Mouse (Mus musculus) spleen, adult 2 months (tissue): ENCODE results near the gene Itgal. TPM values are rescaled to one million over a fixed set of nuclear protein-coding genes. Genes with fewer than 3 reads are reported as not detected.

ENCODE experiments used
- DNase-seq, 2 experiments: peaks; one replicate each; pipeline versions ENCODE4 v3.0.0 to v3.0.0-alpha.2; 2012 to 2021; ENCODE audit warnings: low spot score in 2 of 2, low read depth in 1 of 2
- H3K27ac ChIP-seq: fragments of 200-500 bp; 2 replicates; pipeline ENCODE4 v1.5.1; 2012; ENCODE audit warnings: low read length, inconsistent platforms; ENCODE audit not compliant: insufficient read depth
- H3K27me3 ChIP-seq: fragments of 200-500 bp; 2 replicates; pipeline ENCODE4 v1.6.1; 2012; ENCODE audit warnings: mild to moderate bottlenecking, moderate library complexity, low read length, inconsistent platforms; ENCODE audit not compliant: control insufficient read depth, insufficient read depth
- H3K36me3 ChIP-seq: fragments of 200-500 bp; 2 replicates; pipeline ENCODE4 v1.6.1; 2012; ENCODE audit warnings: mild to moderate bottlenecking, low read length, inconsistent platforms; ENCODE audit not compliant: control insufficient read depth, insufficient read depth
- H3K4me1 ChIP-seq: fragments of 200-500 bp; 2 replicates; pipeline ENCODE4 v1.6.1; 2011; ENCODE audit warnings: inconsistent platforms; ENCODE audit not compliant: control insufficient read depth, insufficient read depth, insufficient read length
- H3K4me3 ChIP-seq: fragments of 200-500 bp; 2 replicates; pipeline ENCODE4 v1.5.1; 2011; ENCODE audit warnings: mild to moderate bottlenecking, inconsistent platforms; ENCODE audit not compliant: insufficient read depth, insufficient read length; ENCODE audit errors: extremely low read depth
- CTCF ChIP-seq: fragments of 200-500 bp; IDR thresholded peaks from 2 replicates; pipeline ENCODE4 v1.5.1; 2011; ENCODE audit warnings: mild to moderate bottlenecking, inconsistent platforms; ENCODE audit not compliant: insufficient read depth, insufficient read length, insufficient replicate concordance; ENCODE audit errors: extremely low read depth
- POLR2A ChIP-seq: fragments of 200-500 bp; IDR thresholded peaks from 2 replicates; pipeline ENCODE4 v1.6.1; 2011; ENCODE audit warnings: low read depth, low read length, inconsistent platforms
- WGBS: fragments of 180-500 bp; shearing (Covaris S2); methylation state at CpG from one replicate; pipeline ENCODE4 v1.1.7; 2018; 5-methylcytosine and 5-hydroxymethylcytosine counted together
- polyA plus RNA-seq: library from polyadenylated mRNA; depleted of rRNA; stranded (reverse); fragments of >200 nt; gene quantifications from 2 replicates; pipeline ENCODE4 v1.2.3, GENCODE M21; 2012

Gene Itgal
- polyA plus RNA-seq, 1 experiment = 92.1 TPM

- 55% methylated on average over 5 of the region's 5 CpGs for WGBS
- H3K27ac ChIP-seq = peak overlapping the region; percentile 92
These were observed 911 bp downstream of the Itgal start for GRCm38 (mm10) chr7:127296786-127297555.

GRCm38 (mm10) chr7:127297586-127298193 is 1.6 kb downstream of the Itgal start:
- H3K4me1 ChIP-seq = peaks cover 3% of the 10 kb centered on the region; the same call in 1 of the 2 replicates
- no peaks in the 10 kb centered on the region for H3K27me3 ChIP-seq
- no peak for DNase-seq
- H3K36me3 ChIP-seq = peaks cover 18% of the 10 kb centered on the region
- H3K27ac ChIP-seq = peak overlapping the region; percentile 92; the same call in 1 of the 2 replicates
- TF ChIP-seq CTCF = no peak
- TF ChIP-seq POLR2A = no peak
- 60% methylated on average over 5 of the region's 5 CpGs for WGBS
- peak overlapping the region; percentile 67 for H3K4me3 ChIP-seq

More at GRCm38 (mm10) chr7:127296786-127297555, 911 bp downstream of the Itgal start:
- TF ChIP-seq POLR2A (no peak), CTCF (no peak)
- H3K27me3 ChIP-seq = no peaks in the 10 kb centered on the region
- H3K4me1 ChIP-seq = peaks cover 3% of the 10 kb centered on the region; the same call in 1 of the 2 replicates
- H3K36me3 ChIP-seq = peaks cover 14% of the 10 kb centered on the region
- DNase-seq = no peak
- peak overlapping the region; percentile 67 for H3K4me3 ChIP-seq

GRCm38 (mm10) chr7:127308431-127308830 is 12.4 kb downstream of the Itgal start:
- Histone ChIP-seq H3K4me3 (no peak overlapping the region), H3K27me3 (no peaks in the 10 kb centered on the region), H3K36me3 (peaks cover 43% of the 10 kb centered on the region), H3K27ac (no peak overlapping the region), H3K4me1 (no peaks in the 10 kb centered on the region)
- no peak for DNase-seq
- WGBS = 72% methylated on average over 2 of the region's 2 CpGs
- no peak for TF ChIP-seq CTCF

GRCm38 (mm10) chr7:127308887-127309286 is 12.8 kb downstream of the Itgal start:
- peaks cover 46% of the 10 kb centered on the region for H3K36me3 ChIP-seq
- no peaks in the 10 kb centered on the region for H3K4me1 ChIP-seq
- no peak overlapping the region for H3K4me3 ChIP-seq
- H3K27me3 ChIP-seq = no peaks in the 10 kb centered on the region
- no peak overlapping the region for H3K27ac ChIP-seq
- DNase-seq = no peak
- no peak for TF ChIP-seq CTCF
- no peak for TF ChIP-seq POLR2A
- 89% methylated on average over 4 of the region's 4 CpGs for WGBS

- TF ChIP-seq POLR2A = no peak
- TF ChIP-seq CTCF = no peak
- WGBS = 93% methylated on average over 12 of the region's 12 CpGs
- H3K27ac ChIP-seq = no peak overlapping the region
- H3K27me3 ChIP-seq = no peaks in the 10 kb centered on the region
- H3K36me3 ChIP-seq = peaks cover 48% of the 10 kb centered on the region
- H3K4me3 ChIP-seq = no peak overlapping the region
- DNase-seq = no peak
- H3K4me1 ChIP-seq = no peaks in the 10 kb centered on the region
These were observed 13.9 kb downstream of the Itgal start for GRCm38 (mm10) chr7:127309951-127310350.

GRCm38 (mm10) chr7:127313912-127314311 is 17.9 kb downstream of the Itgal start:
- Histone ChIP-seq H3K27ac (no peak overlapping the region), H3K36me3 (peaks cover 49% of the 10 kb centered on the region), H3K4me1 (no peaks in the 10 kb centered on the region), H3K27me3 (no peaks in the 10 kb centered on the region), H3K4me3 (no peak overlapping the region)
- no peak for TF ChIP-seq CTCF
- no peak for TF ChIP-seq POLR2A
- WGBS = 37% methylated on average over 8 of the region's 8 CpGs
- DNase-seq = no peak

GRCm38 (mm10) chr7:127321106-127321505 is 25.0 kb downstream of the Itgal start:
- H3K36me3 ChIP-seq = peaks cover 32% of the 10 kb centered on the region
- no peak for TF ChIP-seq POLR2A
- no peak for TF ChIP-seq CTCF
- no peak for DNase-seq

More at GRCm38 (mm10) chr7:127321106-127321505, 25.0 kb downstream of the Itgal start:
- no peaks in the 10 kb centered on the region for H3K27me3 ChIP-seq
- no peak overlapping the region for H3K27ac ChIP-seq
- WGBS = 91% methylated on average over 4 of the region's 4 CpGs
- H3K4me3 ChIP-seq = no peak overlapping the region
- H3K4me1 ChIP-seq = no peaks in the 10 kb centered on the region
